Mouse (Mus musculus) urinary bladder, postnatal 4 days (tissue): ENCODE results near the gene Spock1.

Source experiments
- DNase-seq, 2 experiments: peaks; one replicate each; pipeline ENCODE4 v3.0.0; 2021 to 2022; ENCODE audit warnings: low spot score in 2 of 2

Gene Spock1

GRCm38 (mm10) chr13:57858491-57858890 lies 49.6 kb downstream of the Spock1 start:
- no peak for DNase-seq

- DNase-seq, result no peak
Measured at GRCm38 (mm10) chr13:57857016-57857415, 51.1 kb downstream of the Spock1 start.

- DNase-seq, result no peak
Measured at GRCm38 (mm10) chr13:57856311-57856853, 51.8 kb downstream of the Spock1 start.

- DNase-seq, result no peak
Measured at GRCm38 (mm10) chr13:57855766-57856165, 52.4 kb downstream of the Spock1 start.

GRCm38 (mm10) chr13:57854416-57854815 lies 53.7 kb downstream of the Spock1 start:
- no peak for DNase-seq

GRCm38 (mm10) chr13:57853621-57854020 lies 54.5 kb downstream of the Spock1 start:
- no peak for DNase-seq

GRCm38 (mm10) chr13:57853156-57853555 lies 55.0 kb downstream of the Spock1 start:
- DNase-seq, result no peak

- no peak for DNase-seq
Measured at GRCm38 (mm10) chr13:57848931-57849330, 59.2 kb downstream of the Spock1 start.

- no peak for DNase-seq
Measured at GRCm38 (mm10) chr13:57847101-57847500, 61.0 kb downstream of the Spock1 start.

- no peak for DNase-seq
Measured at GRCm38 (mm10) chr13:57846468-57846867, 61.7 kb downstream of the Spock1 start.

- DNase-seq, result no peak
Measured at GRCm38 (mm10) chr13:57841141-57841848, 66.8 kb downstream of the Spock1 start.

- no peak for DNase-seq
Measured at GRCm38 (mm10) chr13:57837691-57838437, 70.3 kb downstream of the Spock1 start.

- no peak for DNase-seq
Measured at GRCm38 (mm10) chr13:57831374-57832163, 76.6 kb downstream of the Spock1 start.

GRCm38 (mm10) chr13:57830896-57831295 lies 77.2 kb downstream of the Spock1 start:
- no peak for DNase-seq

- DNase-seq, result no peak
Measured at GRCm38 (mm10) chr13:57830091-57830490, 78.0 kb downstream of the Spock1 start.

GRCm38 (mm10) chr13:57816276-57816675 lies 91.9 kb downstream of the Spock1 start:
- DNase-seq, result no peak

GRCm38 (mm10) chr13:57812643-57813042 lies 95.5 kb downstream of the Spock1 start:
- no peak for DNase-seq

GRCm38 (mm10) chr13:57811253-57811652 lies 96.9 kb downstream of the Spock1 start:
- no peak for DNase-seq

- DNase-seq, result no peak
Measured at GRCm38 (mm10) chr13:57810816-57811215, 97.3 kb downstream of the Spock1 start.

GRCm38 (mm10) chr13:57810083-57810482 lies 98.0 kb downstream of the Spock1 start:
- no peak for DNase-seq

- no peak for DNase-seq
Measured at GRCm38 (mm10) chr13:57809603-57810002, 98.5 kb downstream of the Spock1 start.

GRCm38 (mm10) chr13:57806816-57807215 lies 101.3 kb downstream of the Spock1 start:
- DNase-seq, result no peak
